Mouse (Mus musculus): ENCODE measurements around the gene Fam161b.

GRCm38 (mm10) chr12:84404541-84404940, 42.9 kb upstream of the Fam161b start:
- TF ChIP-seq ZC3H11A (IDR thresholded peaks at IDR 0.05; ENCODE audit: borderline replicate concordance, low read depth, low read length) (no peak), HCFC1 (IDR thresholded peaks at IDR 0.05; ENCODE audit: borderline replicate concordance, insufficient read depth, low read length) (no peak), ZNF384 (IDR thresholded peaks at IDR 0.05; ENCODE audit: low read depth, low read length) (0 out of 2 replicates have a peak, but pooled peaks have one; percentile 37), CHD2 (IDR thresholded peaks at IDR 0.05; ENCODE audit: low read depth, low read length) (no peak), MAFK (IDR thresholded peaks at IDR 0.05; ENCODE audit: insufficient read depth, low read depth, low read length) (no peak)

All from ES-E14 (cell line).